Mouse (Mus musculus): ENCODE data around the gene Smarcb1.
A peak's percentile ranks its signal among the peaks of the same experiment; 100 is the strongest.

Smarcb1 gene

GRCm38 (mm10) chr10:75934991-75935390 is 13.6 kb upstream of the Smarcb1 start:
- DNase-seq (ENCODE audit: low spot score), result no peak

GRCm38 (mm10) chr10:75932891-75933290 is 11.5 kb upstream of the Smarcb1 start, which contains the start of gene Chchd10:
TSS of gene Chchd10 (plus strand) at chr10:75933130.
- no peak for DNase-seq (ENCODE audit: low spot score)

- peak; percentile 53 for DNase-seq (ENCODE audit: low spot score)
Measured at GRCm38 (mm10) chr10:75932081-75932678, 10.8 kb upstream of the Smarcb1 start.

- DNase-seq (ENCODE audit: low spot score), result no peak
Measured at GRCm38 (mm10) chr10:75931311-75931710, 9.9 kb upstream of the Smarcb1 start.

- peak; percentile 50 for DNase-seq (ENCODE audit: low spot score)
Measured at GRCm38 (mm10) chr10:75930304-75930703, 8.9 kb upstream of the Smarcb1 start.

- DNase-seq (ENCODE audit: low spot score), result no peak
Measured at GRCm38 (mm10) chr10:75926396-75926795, 5.0 kb upstream of the Smarcb1 start.

GRCm38 (mm10) chr10:75924324-75924723 is 2.9 kb upstream of the Smarcb1 start:
- DNase-seq (ENCODE audit: low spot score), result no peak

- peak; percentile 26 for DNase-seq (ENCODE audit: low spot score)
Measured at GRCm38 (mm10) chr10:75921726-75922560, 526 bp upstream of the Smarcb1 start.

GRCm38 (mm10) chr10:75919026-75919425 is 2.4 kb downstream of the Smarcb1 start:
- no peak for DNase-seq (ENCODE audit: low spot score)

- no peak for DNase-seq (ENCODE audit: low spot score)
Measured at GRCm38 (mm10) chr10:75916840-75917239, 4.6 kb downstream of the Smarcb1 start.

GRCm38 (mm10) chr10:75915557-75915956 is 5.9 kb downstream of the Smarcb1 start:
- no peak for DNase-seq (ENCODE audit: low spot score)

GRCm38 (mm10) chr10:75913013-75913589 is 8.3 kb downstream of the Smarcb1 start:
- DNase-seq (ENCODE audit: low spot score), result no peak

- no peak for DNase-seq (ENCODE audit: low spot score)
Measured at GRCm38 (mm10) chr10:75910698-75911097, 10.7 kb downstream of the Smarcb1 start.

GRCm38 (mm10) chr10:75906882-75907281 is 14.5 kb downstream of the Smarcb1 start:
- no peak for DNase-seq (ENCODE audit: low spot score)

GRCm38 (mm10) chr10:75904391-75904790 is 17.0 kb downstream of the Smarcb1 start:
- no peak for DNase-seq (ENCODE audit: low spot score)

GRCm38 (mm10) chr10:75898846-75899245 is 22.6 kb downstream of the Smarcb1 start:
- peak; percentile 65 for DNase-seq (ENCODE audit: low spot score)

GRCm38 (mm10) chr10:75898039-75898564 is 23.3 kb downstream of the Smarcb1 start:
- DNase-seq (ENCODE audit: low spot score), result peak; percentile 33

GRCm38 (mm10) chr10:75897373-75897772 is 24.0 kb downstream of the Smarcb1 start:
- peak; percentile 76 for DNase-seq (ENCODE audit: low spot score)

- no peak for DNase-seq (ENCODE audit: low spot score)
Measured at GRCm38 (mm10) chr10:75896208-75896607, 25.2 kb downstream of the Smarcb1 start.

GRCm38 (mm10) chr10:75895730-75896129 is 25.7 kb downstream of the Smarcb1 start:
- no peak for DNase-seq (ENCODE audit: low spot score)

- no peak for DNase-seq (ENCODE audit: low spot score)
Measured at GRCm38 (mm10) chr10:75894601-75895000, 26.8 kb downstream of the Smarcb1 start.

- peak; percentile 93 for DNase-seq (ENCODE audit: low spot score)
Measured at GRCm38 (mm10) chr10:75893089-75893750, 28.2 kb downstream of the Smarcb1 start, which contains the start of gene Derl3. TSS of gene Derl3 (plus strand) at chr10:75893413.

All from urinary bladder, postnatal 14 days (tissue).